Mouse (Mus musculus) bone marrow macrophage, adult 2 months (primary cell): ENCODE measurements at regions not wholly inside any gene's neighbourhood (a gene's known extent, or its start where the extent isn't known, plus 50 kb on each side); places are given as distances from the start of the nearest gene placed in this dataset.

Experiments used
- CTCF ChIP-seq: IDR thresholded peaks from 2 replicates; pipeline ENCODE4 v1.5.1; 2012; ENCODE audit warnings: low read depth, mild to moderate bottlenecking, low read length, moderate library complexity
- POLR2A ChIP-seq: IDR thresholded peaks from 2 replicates; pipeline ENCODE4 v1.6.1; 2012; ENCODE audit warnings: mild to moderate bottlenecking, low read depth, low read length, borderline replicate concordance

- TF ChIP-seq POLR2A: no peak
- no peak for TF ChIP-seq CTCF
These were observed 83.1 kb downstream of the 2410131K14Rik start for GRCm38 (mm10) chr5:118327961-118328712.
